Mouse (Mus musculus): ENCODE results near the gene Bckdhb. TPM values are rescaled to one million over a fixed set of nuclear protein-coding genes. Genes with fewer than 3 reads are reported as not detected.
"Not testable (repeated sequence)": the region's sequence is repeated elsewhere in the genome, so short reads cannot be mapped to it uniquely, and the experiment has no call there.

Bckdhb gene
- polyA plus RNA-seq, 1 experiment from 2014 or later, result 49.4 TPM

DNA sequence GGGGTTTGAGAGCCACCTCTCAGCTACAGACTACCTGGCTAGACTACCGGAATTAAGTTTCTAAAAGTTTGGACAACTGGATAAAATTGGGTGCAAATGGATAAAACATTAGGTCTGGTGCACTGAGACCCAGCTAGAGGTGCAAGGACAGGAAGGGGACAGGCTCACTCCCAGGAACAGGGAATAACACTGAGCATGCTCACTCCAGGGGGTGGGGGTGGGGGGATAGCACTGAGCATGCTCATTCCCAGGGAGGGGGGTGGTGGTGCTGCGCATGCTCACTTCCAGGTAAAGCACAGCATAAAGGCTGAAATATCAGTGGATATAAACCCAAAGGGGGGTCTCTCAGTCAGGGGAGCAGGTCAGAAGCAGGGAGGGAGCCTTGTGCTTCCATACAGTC, 120.7 kb downstream of the Bckdhb start:
- Histone ChIP-seq H3K9me3 (replicated peaks) (no peaks in the 10 kb centered on the region), H3K4me1 (replicated peaks) (peaks cover 17% of the 10 kb centered on the region), H3K4me3 (no peak overlapping the region), H3K27ac (ENCODE audit: poor library complexity, severe bottlenecking) (peak overlapping the region; percentile 38; the same call in 1 of the 2 replicates), H3K4me2 (peak overlapping the region; percentile 15; the same call in 1 of the 2 replicates), H3K36me3 (no peaks in the 10 kb centered on the region), H3K9ac (no peak overlapping the region; the same call in 1 of the 2 replicates), H3K27me3 (replicated peaks) (no peaks in the 10 kb centered on the region)
- 92% methylated on average over 2 of the region's 2 CpGs for WGBS
- no peak for ATAC-seq (ENCODE audit: insufficient number of reproducible peaks, low FRiP score)

DNA sequence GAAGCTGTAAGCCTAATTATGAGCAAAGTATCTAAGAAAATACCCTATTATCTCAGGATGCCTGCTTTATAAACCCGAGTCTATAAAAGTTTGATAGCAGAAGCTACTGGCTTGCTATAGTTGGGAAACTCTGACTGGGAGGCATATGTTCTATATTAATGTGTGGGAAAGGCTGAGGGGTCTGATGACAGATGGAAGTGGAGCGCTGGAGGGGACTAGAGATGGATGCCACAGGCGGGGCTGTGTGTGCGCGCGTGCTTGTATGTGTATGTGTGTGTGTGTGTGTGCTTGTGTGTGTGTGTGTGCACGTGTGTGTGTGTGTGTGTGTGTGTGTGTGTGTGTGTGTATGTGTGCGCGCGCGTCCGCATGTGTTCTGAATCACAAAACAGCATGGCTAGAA, 121.4 kb downstream of the Bckdhb start:
- Histone ChIP-seq H3K4me1 (replicated peaks) (peaks cover 20% of the 10 kb centered on the region), H3K4me2 (no peak overlapping the region), H3K9me3 (replicated peaks) (no peaks in the 10 kb centered on the region), H3K9ac (no peak overlapping the region), H3K27me3 (replicated peaks) (no peaks in the 10 kb centered on the region), H3K36me3 (no peaks in the 10 kb centered on the region), H3K27ac (ENCODE audit: poor library complexity, severe bottlenecking) (no peak overlapping the region), H3K4me3 (no peak overlapping the region)
- ATAC-seq (ENCODE audit: insufficient number of reproducible peaks, low FRiP score), result 0 out of 2 replicates have a peak, but pooled peaks have one; percentile 60
- WGBS, result 69% methylated on average over 11 of the region's 12 CpGs

DNA sequence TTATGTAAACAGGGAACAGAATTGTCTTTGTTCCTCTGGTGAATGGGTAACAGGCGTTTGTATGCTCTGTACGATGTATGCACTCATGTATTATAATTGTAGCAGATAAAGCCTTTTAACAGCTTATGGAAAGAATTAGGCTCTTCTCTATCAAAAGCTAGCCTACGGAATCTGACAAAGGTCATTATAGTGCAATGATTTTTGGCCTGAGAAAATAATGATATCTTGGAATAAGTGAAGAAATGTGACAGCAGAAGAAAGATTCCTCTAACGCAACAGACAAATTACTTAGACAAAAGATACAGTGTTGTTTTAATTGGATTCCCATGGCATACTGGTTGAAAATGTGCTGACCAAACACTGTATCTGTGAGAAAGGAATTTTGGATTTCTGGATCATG, 122.0 kb downstream of the Bckdhb start:
- no peak overlapping the region for H3K9ac ChIP-seq
- H3K27ac ChIP-seq (ENCODE audit: poor library complexity, severe bottlenecking), result no peak overlapping the region
- WGBS, result 58% methylated on average over 4 of the region's 4 CpGs
- H3K4me3 ChIP-seq, result no peak overlapping the region
- H3K9me3 ChIP-seq (replicated peaks), result no peaks in the 10 kb centered on the region
- no peak overlapping the region for H3K4me2 ChIP-seq
- peaks cover 20% of the 10 kb centered on the region for H3K4me1 ChIP-seq (replicated peaks)
- no peak for ATAC-seq (ENCODE audit: insufficient number of reproducible peaks, low FRiP score)
- H3K27me3 ChIP-seq (replicated peaks), result no peaks in the 10 kb centered on the region
- no peaks in the 10 kb centered on the region for H3K36me3 ChIP-seq

DNA sequence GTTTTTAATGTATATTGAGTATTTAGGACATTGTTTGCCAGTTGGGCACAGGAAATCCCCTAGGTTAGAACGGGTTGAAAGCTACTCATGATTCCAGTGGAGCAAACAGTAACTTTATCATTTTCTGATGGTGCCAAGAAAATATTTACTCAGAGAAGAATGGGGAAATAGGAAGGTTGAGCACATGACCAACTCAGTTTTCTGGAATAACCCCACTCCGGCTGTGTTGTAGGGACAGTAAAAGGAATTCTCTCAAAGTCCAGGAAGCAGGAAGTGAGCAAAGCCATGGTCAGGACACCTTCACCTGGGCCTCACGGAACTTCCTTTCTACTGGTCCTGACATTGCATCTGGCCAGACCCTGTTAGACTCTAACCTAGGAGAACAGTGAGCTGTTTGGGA, 122.5 kb downstream of the Bckdhb start:
- Histone ChIP-seq H3K27me3 (replicated peaks) (no peaks in the 10 kb centered on the region), H3K9me3 (replicated peaks) (no peaks in the 10 kb centered on the region), H3K4me3 (no peak overlapping the region), H3K4me1 (replicated peaks) (peaks cover 20% of the 10 kb centered on the region), H3K27ac (ENCODE audit: poor library complexity, severe bottlenecking) (no peak overlapping the region), H3K36me3 (no peaks in the 10 kb centered on the region), H3K9ac (no peak overlapping the region), H3K4me2 (no peak overlapping the region)
- ATAC-seq (ENCODE audit: insufficient number of reproducible peaks, low FRiP score), result no peak
- WGBS, result 75% methylated on average over 3 of the region's 3 CpGs

DNA sequence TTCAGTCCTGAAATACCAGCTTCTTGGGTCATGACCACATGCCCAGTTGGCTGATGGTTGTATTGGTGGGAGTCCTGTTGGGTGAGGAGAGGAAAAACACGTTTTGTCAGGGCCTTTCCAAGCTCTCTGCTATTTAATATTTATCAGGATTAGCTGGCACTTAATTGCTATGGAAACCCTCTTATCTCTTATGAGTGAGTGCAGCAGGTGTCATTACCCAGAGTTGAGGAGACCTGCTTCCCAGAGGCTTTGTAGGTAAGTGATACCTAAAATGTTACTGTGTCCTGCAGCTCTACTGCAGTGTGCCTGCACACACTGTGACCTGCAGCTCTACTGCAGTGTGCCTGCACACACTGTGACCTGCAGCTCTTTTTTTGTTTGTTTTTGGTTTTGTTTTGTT, 124.2 kb downstream of the Bckdhb start:
- Histone ChIP-seq H3K36me3 (no peaks in the 10 kb centered on the region), H3K4me2 (no peak overlapping the region), H3K4me1 (replicated peaks) (peaks cover 20% of the 10 kb centered on the region), H3K27me3 (replicated peaks) (no peaks in the 10 kb centered on the region), H3K9me3 (replicated peaks) (no peaks in the 10 kb centered on the region), H3K27ac (ENCODE audit: poor library complexity, severe bottlenecking) (no peak overlapping the region), H3K9ac (no peak overlapping the region), H3K4me3 (no peak overlapping the region)
- WGBS, result 29% methylated on average over 1 of the region's 1 CpGs
- no peak for ATAC-seq (ENCODE audit: insufficient number of reproducible peaks, low FRiP score)

DNA sequence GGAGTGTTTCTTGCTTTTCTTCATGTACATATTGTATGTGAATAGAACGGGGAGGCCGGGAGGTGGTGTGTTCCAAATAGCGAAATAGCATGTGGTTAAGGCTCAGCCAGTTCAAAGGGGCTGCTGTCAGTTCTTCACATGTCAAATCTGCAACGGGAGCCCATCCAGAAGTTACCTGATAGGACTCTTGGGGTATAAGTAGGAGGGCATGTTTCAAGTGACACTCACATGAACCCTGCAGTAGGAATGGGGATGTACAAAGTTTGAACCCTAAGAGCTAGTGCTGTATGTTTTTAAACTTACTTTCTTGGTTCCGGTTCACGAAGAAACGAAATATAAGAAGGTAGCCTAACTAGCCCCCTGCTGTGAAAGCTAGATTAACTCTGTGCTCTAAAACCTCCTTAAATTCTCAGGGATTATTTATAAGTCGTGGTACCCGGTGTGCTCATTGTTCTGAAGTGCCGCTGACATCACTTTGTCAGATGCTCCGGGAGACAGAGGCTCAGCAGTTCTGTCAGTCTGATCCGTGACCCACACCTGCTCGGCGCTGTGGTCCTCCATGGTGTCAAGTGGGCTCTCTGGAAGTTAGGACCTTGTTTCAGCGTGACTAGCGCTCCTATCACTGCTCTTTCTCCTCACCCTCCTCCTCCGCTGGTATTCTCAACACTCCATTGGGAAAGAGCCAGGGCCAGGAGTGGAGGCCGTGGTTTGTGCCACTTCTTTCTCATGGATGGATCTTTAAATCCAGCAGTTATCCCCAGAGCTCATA, 126.1 kb downstream of the Bckdhb start:
- ATAC-seq (ENCODE audit: insufficient number of reproducible peaks, low FRiP score), result no peak
- Histone ChIP-seq H3K9me3 (replicated peaks) (no peaks in the 10 kb centered on the region), H3K4me2 (no peak overlapping the region), H3K27ac (ENCODE audit: poor library complexity, severe bottlenecking) (no peak overlapping the region), H3K9ac (no peak overlapping the region), H3K4me1 (replicated peaks) (peaks cover 16% of the 10 kb centered on the region), H3K27me3 (replicated peaks) (no peaks in the 10 kb centered on the region), H3K4me3 (no peak overlapping the region), H3K36me3 (no peaks in the 10 kb centered on the region)
- 74% methylated on average over 18 of the region's 18 CpGs for WGBS

DNA sequence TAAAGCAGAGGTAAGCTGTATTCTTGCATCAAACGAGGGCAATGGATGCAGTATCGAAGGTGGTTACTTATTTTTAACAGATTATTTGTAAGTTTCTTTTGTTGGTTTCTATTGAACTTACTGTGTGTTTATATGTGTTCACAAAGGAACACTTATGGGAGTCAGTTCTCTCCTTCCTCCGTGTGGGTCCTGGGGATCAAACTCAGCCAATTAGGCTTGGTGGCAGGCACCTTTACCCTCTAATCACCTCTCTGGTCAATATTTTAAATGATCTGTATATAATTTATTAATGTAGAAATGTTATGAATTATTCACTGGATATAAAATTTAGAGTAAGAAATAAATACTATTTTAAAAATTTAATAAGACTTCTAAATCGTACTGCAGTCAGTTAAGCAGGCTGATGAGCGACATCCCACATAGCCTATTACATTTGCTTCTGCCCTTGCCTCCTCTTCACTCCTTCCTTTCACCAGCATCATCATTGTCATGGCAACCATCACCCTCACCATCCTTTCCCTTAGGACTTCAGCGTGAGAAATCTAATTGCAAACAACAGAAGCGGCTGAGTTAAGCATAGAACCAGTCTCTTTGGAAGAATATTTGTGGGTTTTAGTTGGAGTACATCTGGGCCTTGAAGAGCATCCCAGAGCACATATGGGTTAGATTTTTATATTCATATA, 130.3 kb downstream of the Bckdhb start:
- Histone ChIP-seq H3K9me3 (replicated peaks) (no peaks in the 10 kb centered on the region), H3K36me3 (no peaks in the 10 kb centered on the region), H3K9ac (no peak overlapping the region), H3K4me2 (no peak overlapping the region), H3K4me3 (no peak overlapping the region), H3K27ac (ENCODE audit: poor library complexity, severe bottlenecking) (no peak overlapping the region), H3K4me1 (replicated peaks) (peaks cover 3% of the 10 kb centered on the region; the same call in 1 of the 2 replicates), H3K27me3 (replicated peaks) (no peaks in the 10 kb centered on the region)
- no peak for ATAC-seq (ENCODE audit: insufficient number of reproducible peaks, low FRiP score)
- WGBS, result 90% methylated on average over 7 of the region's 7 CpGs

DNA sequence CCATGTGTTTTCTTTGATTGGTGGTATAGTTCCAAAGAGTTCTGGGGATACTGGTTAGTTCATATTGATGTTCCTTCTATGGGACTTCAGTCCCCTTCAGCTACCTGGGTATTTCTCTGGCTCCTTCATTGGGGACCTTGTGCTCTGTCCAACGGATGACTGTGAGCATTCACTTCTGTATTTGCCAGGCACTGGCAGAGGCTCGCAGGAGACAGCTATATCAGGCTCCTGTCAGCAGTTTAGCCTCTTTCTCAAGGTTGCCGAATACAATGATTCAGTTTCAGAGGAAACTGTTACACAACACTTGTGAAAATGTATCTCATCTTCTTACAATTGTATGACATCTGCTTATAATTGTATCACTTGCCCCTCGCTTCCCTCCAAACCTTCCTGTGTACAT, 135.8 kb downstream of the Bckdhb start:
- not testable (repeated sequence) for H3K36me3 ChIP-seq

DNA sequence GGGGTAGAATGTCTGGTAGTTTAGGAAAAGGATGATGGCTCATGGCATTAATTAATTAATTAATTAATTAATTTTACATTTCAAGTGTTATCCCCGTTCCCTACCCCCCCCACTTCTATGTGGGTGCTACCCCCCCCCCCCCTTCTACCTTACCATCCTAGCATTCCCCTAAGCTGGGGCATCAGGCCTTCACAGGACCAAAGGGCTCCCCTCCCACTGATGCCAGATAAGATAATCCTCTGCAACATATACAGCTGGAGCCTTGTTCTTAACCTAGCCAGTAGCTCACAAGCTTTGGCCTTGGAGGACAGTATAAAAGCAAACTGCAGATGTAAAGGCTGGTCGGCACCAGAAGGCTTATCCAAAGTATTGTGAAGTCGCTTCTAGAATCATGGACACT, 138.7 kb downstream of the Bckdhb start:
- Histone ChIP-seq H3K9ac (no peak overlapping the region), H3K4me3 (no peak overlapping the region), H3K36me3 (no peaks in the 10 kb centered on the region), H3K27me3 (replicated peaks) (no peaks in the 10 kb centered on the region), H3K4me1 (replicated peaks) (no peaks in the 10 kb centered on the region), H3K4me2 (no peak overlapping the region), H3K9me3 (replicated peaks) (no peaks in the 10 kb centered on the region), H3K27ac (ENCODE audit: poor library complexity, severe bottlenecking) (no peak overlapping the region)
- 89% methylated on average over 3 of the region's 3 CpGs for WGBS
- ATAC-seq (ENCODE audit: insufficient number of reproducible peaks, low FRiP score), result no peak

More for the DNA sequence above, 135.8 kb downstream of the Bckdhb start:
- H3K27ac ChIP-seq (ENCODE audit: poor library complexity, severe bottlenecking); H3K4me3 ChIP-seq; H3K9ac ChIP-seq; H3K9me3 ChIP-seq (replicated peaks); H3K4me2 ChIP-seq; H3K27me3 ChIP-seq (replicated peaks); H3K4me1 ChIP-seq (replicated peaks); ATAC-seq (ENCODE audit: insufficient number of reproducible peaks, low FRiP score): not testable (repeated sequence)
- 64% methylated on average over 4 of the region's 4 CpGs for WGBS

DNA sequence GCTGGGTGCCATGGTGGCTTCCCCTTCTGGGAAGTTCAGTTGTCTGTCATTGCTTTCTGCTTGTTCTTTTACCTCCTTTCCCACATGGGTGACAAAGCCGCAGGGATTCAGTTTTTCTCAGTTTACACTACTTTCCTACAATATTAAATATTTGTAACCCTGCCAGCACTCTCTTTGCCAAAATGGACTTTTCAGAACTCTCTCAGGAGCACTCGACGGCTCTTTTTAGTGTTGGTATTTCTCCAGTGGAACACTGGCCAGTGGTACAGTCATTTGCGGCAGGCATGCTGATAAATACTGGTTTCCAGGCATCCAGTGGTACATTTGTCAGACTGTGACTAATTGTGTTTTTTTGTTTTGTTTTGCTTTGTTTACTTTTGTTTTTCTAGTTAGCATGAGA, 139.2 kb downstream of the Bckdhb start:
- Histone ChIP-seq H3K4me2 (no peak overlapping the region), H3K4me1 (replicated peaks) (no peaks in the 10 kb centered on the region), H3K9me3 (replicated peaks) (no peaks in the 10 kb centered on the region), H3K9ac (no peak overlapping the region), H3K27me3 (replicated peaks) (no peaks in the 10 kb centered on the region), H3K4me3 (no peak overlapping the region), H3K36me3 (no peaks in the 10 kb centered on the region), H3K27ac (ENCODE audit: poor library complexity, severe bottlenecking) (no peak overlapping the region)
- WGBS, result 82% methylated on average over 4 of the region's 4 CpGs
- ATAC-seq (ENCODE audit: insufficient number of reproducible peaks, low FRiP score), result no peak

DNA sequence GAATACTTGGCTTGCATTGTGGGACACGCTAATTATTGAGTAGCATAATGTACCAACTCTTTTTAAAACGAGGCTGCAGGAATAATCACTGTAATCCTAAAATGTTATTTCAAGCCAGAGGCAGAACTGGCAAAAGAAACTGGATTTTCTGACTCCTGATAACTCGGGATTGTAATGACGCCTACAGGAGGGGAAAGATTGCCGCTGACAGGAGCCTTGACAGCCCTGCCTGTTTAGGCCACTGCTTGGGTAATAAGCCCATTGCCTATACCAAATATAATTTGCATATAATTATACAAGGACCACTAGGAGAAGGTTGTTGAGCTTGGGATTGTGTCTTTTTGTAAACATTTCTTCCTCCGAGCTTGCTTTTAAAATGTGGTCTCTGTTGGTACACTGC, 145.3 kb downstream of the Bckdhb start:
- H3K4me2 ChIP-seq, result no peak overlapping the region
- H3K27ac ChIP-seq (ENCODE audit: poor library complexity, severe bottlenecking), result no peak overlapping the region
- no peak overlapping the region for H3K9ac ChIP-seq
- no peaks in the 10 kb centered on the region for H3K36me3 ChIP-seq
- H3K27me3 ChIP-seq (replicated peaks), result no peaks in the 10 kb centered on the region
- H3K4me3 ChIP-seq, result no peak overlapping the region
- WGBS, result 51% methylated on average over 6 of the region's 6 CpGs
- H3K4me1 ChIP-seq (replicated peaks), result peaks cover 7% of the 10 kb centered on the region; the same call in 1 of the 2 replicates
- no peaks in the 10 kb centered on the region for H3K9me3 ChIP-seq (replicated peaks)
- ATAC-seq (ENCODE audit: insufficient number of reproducible peaks, low FRiP score), result no peak
